Mouse (Mus musculus) CH12.LX (cell line): ENCODE results near the gene Cacna1s. TPM values are rescaled to one million over a fixed set of nuclear protein-coding genes. Genes with fewer than 3 reads are reported as not detected.

ENCODE experiments used
- DNase-seq: peaks from one replicate; pipeline ENCODE4 v3.0.0-alpha.2; 2013; ENCODE audit errors: extremely low read depth
- H3K27ac ChIP-seq: 2 replicates; pipeline ENCODE4 v1.5.1; 2012; ENCODE audit warnings: low read depth, mild to moderate bottlenecking, control low read depth, moderate library complexity; ENCODE audit not compliant: insufficient read depth
- H3K27me3 ChIP-seq: replicated peaks from 2 replicates; pipeline ENCODE3; 2012; ENCODE audit warnings: inconsistent platforms
- H3K36me3 ChIP-seq, 2 experiments: replicated peaks in 1 of 2; 2 replicates each; pipeline versions ENCODE3 to v1.6.1; 2012; ENCODE audit warnings: inconsistent platforms in 1 of 2, low read length in 1 of 2, mild to moderate bottlenecking in 1 of 2, mixed read lengths in 1 of 2, moderate library complexity in 1 of 2; ENCODE audit not compliant: control insufficient read depth in 1 of 2, insufficient read depth in 1 of 2
- H3K4me1 ChIP-seq, 2 experiments: 2 replicates each; pipeline ENCODE4 v1.6.1; 2012; ENCODE audit warnings: inconsistent platforms in 1 of 2, moderate library complexity in 1 of 2; ENCODE audit not compliant: insufficient read depth in 2 of 2, control insufficient read depth in 1 of 2
- H3K4me2 ChIP-seq: 2 replicates; pipeline ENCODE4 v1.6.1; 2012; ENCODE audit warnings: low read depth, mild to moderate bottlenecking, control low read depth; ENCODE audit not compliant: poor library complexity, insufficient read depth, severe bottlenecking
- H3K4me3 ChIP-seq, 3 experiments: fragments of 150-350 bp in 1 of 3; sonication (generic) in 1 of 3; replicated peaks in 1 of 3; 2 replicates each; pipeline versions ENCODE3 to v1.5.1; 2011 to 2012; ENCODE audit warnings: low read depth in 2 of 3, low read length in 2 of 3, mild to moderate bottlenecking in 2 of 3, moderate library complexity in 2 of 3, control low read depth in 1 of 3, improper control_type of control experiment in 1 of 3, inconsistent platforms in 1 of 3, mixed read lengths in 1 of 3; ENCODE audit not compliant: poor library complexity in 1 of 3
- H3K79me2 ChIP-seq: replicated peaks from 2 replicates; pipeline ENCODE4 v1.6.1; 2012; ENCODE audit warnings: mild to moderate bottlenecking, moderate library complexity; ENCODE audit not compliant: control insufficient read depth, poor library complexity, insufficient read depth, severe bottlenecking; ENCODE audit errors: extremely low read depth
- H3K9ac ChIP-seq: 2 replicates; pipeline ENCODE4 v1.6.1; 2012; ENCODE audit warnings: low read depth, mild to moderate bottlenecking, control low read depth, moderate library complexity; ENCODE audit not compliant: insufficient read depth
- H3K9me3 ChIP-seq: replicated peaks from 2 replicates; pipeline ENCODE3; 2012; ENCODE audit warnings: low read length, inconsistent platforms, mixed read lengths
- CHD1 ChIP-seq: IDR thresholded peaks from 2 replicates; pipeline ENCODE4 v1.6.1; 2012; ENCODE audit warnings: low read depth, low read length, improper control_type of control experiment, inconsistent platforms
- CTCF ChIP-seq, 2 experiments: IDR thresholded peaks in 1 of 2; conservative IDR thresholded peaks in 1 of 2; 2 replicates each; pipeline ENCODE4 v1.5.1; 2011 to 2012; ENCODE audit warnings: low read depth in 2 of 2, low read length in 2 of 2, improper control_type of control experiment in 1 of 2, inconsistent platforms in 1 of 2, mild to moderate bottlenecking in 1 of 2, moderate library complexity in 1 of 2
- EP300 ChIP-seq: IDR thresholded peaks from 2 replicates; pipeline ENCODE4 v1.6.1; 2011; ENCODE audit warnings: low read length, improper control_type of control experiment
- GABPA ChIP-seq: IDR thresholded peaks from 2 replicates; pipeline ENCODE4 v1.6.1; 2012; ENCODE audit warnings: low read depth, low read length, improper control_type of control experiment, inconsistent platforms; ENCODE audit not compliant: insufficient replicate concordance
- HCFC1 ChIP-seq: IDR thresholded peaks from 2 replicates; pipeline ENCODE4 v1.6.1; 2012; ENCODE audit warnings: low read depth, mild to moderate bottlenecking, inconsistent platforms, low read length, improper control_type of control experiment
- JUN ChIP-seq: IDR thresholded peaks from 2 replicates; pipeline ENCODE4 v1.6.1; 2011; ENCODE audit warnings: low read depth, mild to moderate bottlenecking, low read length, improper control_type of control experiment, moderate library complexity; ENCODE audit not compliant: insufficient read depth
- JUND ChIP-seq: conservative IDR thresholded peaks from 2 replicates; pipeline ENCODE4 v1.6.1; 2011; ENCODE audit warnings: low read depth, low read length, improper control_type of control experiment
- MAFK ChIP-seq: IDR thresholded peaks from 2 replicates; pipeline ENCODE4 v1.6.1; 2011; ENCODE audit warnings: low read length, improper control_type of control experiment; ENCODE audit not compliant: insufficient replicate concordance
- POLR2A ChIP-seq: IDR thresholded peaks from 2 replicates; pipeline ENCODE4 v1.6.1; 2011; ENCODE audit warnings: low read depth, mild to moderate bottlenecking, improper control_type of control experiment, low read length
- RAD21 ChIP-seq: IDR thresholded peaks from 2 replicates; pipeline ENCODE4 v1.6.1; 2011; ENCODE audit warnings: low read depth, mild to moderate bottlenecking, low read length, improper control_type of control experiment, moderate library complexity
- SMC3 ChIP-seq: IDR thresholded peaks from 2 replicates; pipeline ENCODE4 v1.6.1; 2011; ENCODE audit warnings: low read depth, low read length, improper control_type of control experiment
- TCF12 ChIP-seq: IDR thresholded peaks from 2 replicates; pipeline ENCODE4 v1.6.1; 2014; ENCODE audit warnings: low read depth, mild to moderate bottlenecking, inconsistent platforms, low read length, improper control_type of control experiment
- UBTF ChIP-seq: IDR thresholded peaks from 2 replicates; pipeline ENCODE4 v1.6.1; 2012; ENCODE audit warnings: low read depth, mild to moderate bottlenecking, inconsistent platforms, low read length, improper control_type of control experiment, moderate library complexity
- USF1 ChIP-seq: IDR thresholded peaks from 2 replicates; pipeline ENCODE4 v1.6.1; 2014; ENCODE audit warnings: low read depth, mild to moderate bottlenecking, inconsistent platforms, low read length, improper control_type of control experiment
- ZC3H11A ChIP-seq: IDR thresholded peaks from 2 replicates; pipeline ENCODE4 v1.6.1; 2012; ENCODE audit warnings: low read depth, mild to moderate bottlenecking, inconsistent platforms, low read length, improper control_type of control experiment
- ZMIZ1 ChIP-seq: IDR thresholded peaks from 2 replicates; pipeline ENCODE4 v1.6.1; 2012; ENCODE audit warnings: low read depth, mild to moderate bottlenecking, inconsistent platforms, low read length, improper control_type of control experiment
- dilution Hi-C: fragments of 300-500 bp; cut with MboI; formaldehyde crosslinking; loops from 2 replicates; pipeline ENCODE4 v1.14.3; 2020; ENCODE audit warnings: low sequenced_read_pairs; ENCODE audit not compliant: extremely low pct_unique_long_range_greater_than_20kb, extremely low pct_ligation_motif_present
- in situ Hi-C: fragments of 300-500 bp; cut with MboI; formaldehyde crosslinking; loops from 3 replicates; pipeline ENCODE4 v1.14.3; 2019; ENCODE audit warnings: low sequenced_read_pairs, low pct_ligation_motif_present, low pct_unique_long_range_greater_than_20kb, mixed read lengths
- polyA plus RNA-seq: library from polyadenylated mRNA; unstranded; fragments of >175 nt; gene quantifications from 2 replicates; pipeline ENCODE4 v1.2.1, GENCODE M21; 2012; ENCODE audit warnings: low read depth; ENCODE audit not compliant: insufficient read length
- total RNA-seq, 2 experiments: library from RNA; depleted of rRNA; stranded (reverse); fragments of 300-350 nt in 1 of 2; fragments of >200 nt in 1 of 2; gene quantifications; 2 replicates each; pipeline ENCODE4 v1.2.3; 2012 to 2014

Gene Cacna1s
- total and polyA plus RNA-seq, 3 experiments, result 33.9 to 90.0 (median 61.7) TPM

DNA sequence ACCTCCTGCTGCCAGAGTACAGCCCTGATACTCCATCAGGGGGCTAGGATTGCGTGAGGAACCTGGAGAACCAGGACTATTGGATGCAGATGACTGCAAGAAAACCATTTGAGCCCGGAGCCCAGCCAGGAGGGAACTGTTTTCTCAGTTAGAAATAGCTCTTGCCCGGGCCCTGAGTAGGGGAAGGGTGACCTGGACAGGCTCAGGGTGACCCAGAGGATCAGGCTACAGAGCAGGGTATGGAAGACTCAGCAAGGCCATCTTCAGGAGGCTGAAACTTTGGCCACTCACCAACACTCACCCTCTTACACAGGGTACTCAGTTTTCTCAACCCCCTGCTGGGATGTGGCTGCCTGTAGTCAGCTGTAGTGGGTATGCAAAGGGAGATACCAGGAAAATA is 15.0 kb downstream of the Cacna1s start:
- Histone ChIP-seq H3K4me2 (no peak overlapping the region), H3K4me1 (peaks cover 2 to 26% of the 10 kb centered on the region in 2 experiments; a peak in 2 of 4 replicates), H3K4me3 (no peak overlapping the region), H3K9ac (no peak overlapping the region), H3K79me2 (no peaks in the 10 kb centered on the region), H3K36me3 (no peaks in the 10 kb centered on the region), H3K27ac (no peak overlapping the region), H3K27me3 (peaks cover 41% of the 10 kb centered on the region), H3K9me3 (no peaks in the 10 kb centered on the region)
- dilution Hi-C loops (no loop called here), in situ Hi-C loops (no loop called here)
- no peak for DNase-seq
- TF ChIP-seq UBTF, result no peak

DNA sequence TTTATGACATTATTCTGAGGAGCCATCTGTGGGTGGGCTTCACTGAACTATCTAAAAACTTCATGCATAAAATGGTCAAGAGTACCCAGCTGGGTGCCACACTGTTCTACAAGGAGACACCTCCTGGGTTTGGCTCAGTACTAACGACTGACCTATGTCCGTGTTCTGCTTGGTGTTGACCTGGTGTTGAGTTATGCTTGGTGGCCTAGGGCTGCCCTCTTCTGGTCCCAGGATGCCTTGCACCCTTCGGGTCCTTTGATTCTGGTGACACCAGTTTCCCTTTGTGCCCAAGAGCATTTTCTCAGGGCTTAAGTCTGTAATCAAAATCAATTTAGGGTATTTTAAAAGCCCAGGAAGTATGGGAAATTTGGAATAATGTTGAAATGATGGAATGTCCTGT is 23.5 kb downstream of the Cacna1s start:
- dilution Hi-C loops (no loop called here), in situ Hi-C loops (no loop called here)
- no peak for TF ChIP-seq POLR2A
- TF ChIP-seq EP300, result no peak
- peak; percentile 28; the same call in 1 of the 2 replicates for TF ChIP-seq ZC3H11A
- TF ChIP-seq MAFK, result no peak
- no peak for TF ChIP-seq CHD1
- TF ChIP-seq CTCF (conservative IDR thresholded peaks at IDR 0.05 in 1 of 2, IDR thresholded peaks at IDR 0.05 in 1 of 2; ENCODE audit: low read depth in 2 of 2, low read length in 2 of 2), result peak; percentile 50 to 86
- TF ChIP-seq SMC3, result peak; percentile 75
- TF ChIP-seq JUND, result no peak
- TF ChIP-seq GABPA, result no peak
- TF ChIP-seq RAD21, result peak; percentile 77
- DNase-seq, result peak; percentile 43
- no peak overlapping the region for H3K4me3 ChIP-seq
- H3K27me3 ChIP-seq, result peaks cover 49% of the 10 kb centered on the region
- H3K9me3 ChIP-seq, result no peaks in the 10 kb centered on the region
- no peaks in the 10 kb centered on the region for H3K36me3 ChIP-seq
- H3K4me2 ChIP-seq, result peak overlapping the region; percentile 16; the same call in 1 of the 2 replicates
- H3K9ac ChIP-seq, result no peak overlapping the region
- no peak overlapping the region for H3K27ac ChIP-seq
- no peaks in the 10 kb centered on the region for H3K79me2 ChIP-seq
- H3K4me1 ChIP-seq, result peaks cover 2 to 15% of the 10 kb centered on the region in 2 experiments; a peak in 2 of 4 replicates

DNA sequence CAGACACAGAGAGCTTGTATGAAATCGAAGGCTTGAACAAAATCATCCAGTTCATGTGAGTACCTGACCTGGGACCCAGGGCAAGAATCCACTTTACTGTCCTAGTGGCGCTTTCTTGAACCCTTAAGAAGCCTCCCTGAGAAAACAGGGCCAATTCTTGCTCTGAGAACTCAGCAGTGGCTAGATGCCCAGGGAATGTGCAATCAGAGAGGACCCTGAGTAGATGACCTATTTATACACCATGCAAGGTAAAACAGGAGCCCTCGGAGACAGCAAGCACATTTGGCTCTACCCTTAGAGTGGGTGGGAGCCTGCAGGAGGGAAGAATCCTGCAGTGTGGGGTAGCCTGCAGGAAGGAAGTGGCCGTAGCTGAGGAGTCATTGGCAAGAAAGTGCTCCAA is 25.1 kb downstream of the Cacna1s start:
- Histone ChIP-seq H3K4me3 (no peak overlapping the region), H3K9me3 (peaks cover 2% of the 10 kb centered on the region), H3K4me2 (no peak overlapping the region), H3K4me1 (peaks cover 0 to 6% of the 10 kb centered on the region in 2 experiments; a peak in 1 of 4 replicates), H3K27ac (no peak overlapping the region), H3K27me3 (peaks cover 47% of the 10 kb centered on the region), H3K9ac (no peak overlapping the region), H3K79me2 (no peaks in the 10 kb centered on the region), H3K36me3 (no peaks in the 10 kb centered on the region)
- dilution Hi-C loops, result no loop called here
- no peak for TF ChIP-seq TCF12
- no peak for TF ChIP-seq CTCF (conservative IDR thresholded peaks at IDR 0.05 in 1 of 2, IDR thresholded peaks at IDR 0.05 in 1 of 2; ENCODE audit: low read depth in 2 of 2, low read length in 2 of 2)
- TF ChIP-seq SMC3, result no peak
- no peak for TF ChIP-seq JUND
- TF ChIP-seq HCFC1, result no peak
- no peak for TF ChIP-seq POLR2A
- TF ChIP-seq ZMIZ1, result no peak
- no peak for TF ChIP-seq USF1
- TF ChIP-seq JUN, result no peak
- in situ Hi-C loops, result no loop called here
- no peak for DNase-seq
